Mouse (Mus musculus) midbrain, embryonic 14.5 days (tissue): ENCODE measurements at regions not wholly inside any gene's neighbourhood (a gene's known extent, or its start where the extent isn't known, plus 50 kb on each side); places are given as distances from the start of the nearest gene placed in this dataset.

Experiments used
- ATAC-seq: fragments of 200-750 bp; cut with Nextera tagmentation; 2 replicates; pipeline ENCODE4 v1.8.0; 2017; ENCODE audit warnings: moderate number of reproducible peaks, moderate library complexity; ENCODE audit not compliant: low FRiP score, low TSS enrichment
- DNase-seq: peaks from one replicate; pipeline ENCODE4 v3.0.0-alpha.2; 2015
- H3K27ac ChIP-seq: fragments of 300-500 bp; sonication (generic); replicated peaks from 2 replicates; pipeline ENCODE4 v1.5.1; 2014; ENCODE audit warnings: mild to moderate bottlenecking, low read depth, low read length, moderate library complexity
- H3K27me3 ChIP-seq: fragments of 300-500 bp; sonication (generic); 2 replicates; pipeline ENCODE4 v1.6.1; 2014; ENCODE audit warnings: low read length, control low read depth, mixed read lengths; ENCODE audit not compliant: control insufficient read depth, insufficient read depth
- H3K36me3 ChIP-seq: fragments of 300-500 bp; sonication (generic); 2 replicates; pipeline ENCODE4 v1.6.1; 2014; ENCODE audit warnings: low read length, control low read depth; ENCODE audit not compliant: control insufficient read depth, insufficient read depth
- H3K4me1 ChIP-seq: fragments of 300-500 bp; sonication (generic); 2 replicates; pipeline ENCODE4 v1.6.1; 2014; ENCODE audit warnings: mild to moderate bottlenecking, antibody characterized with exemption, low read length, control low read depth; ENCODE audit not compliant: control insufficient read depth, insufficient read depth
- H3K4me2 ChIP-seq: fragments of 300-500 bp; sonication (generic); 2 replicates; pipeline ENCODE4 v1.6.1; 2014; ENCODE audit warnings: mild to moderate bottlenecking, low read length, moderate library complexity
- H3K4me3 ChIP-seq: fragments of 300-500 bp; sonication (generic); replicated peaks from 2 replicates; pipeline ENCODE4 v1.5.1; 2014; ENCODE audit warnings: low read depth, low read length
- H3K9ac ChIP-seq: fragments of 300-500 bp; sonication (generic); replicated peaks from 2 replicates; pipeline ENCODE4 v1.6.1; 2014; ENCODE audit warnings: mild to moderate bottlenecking, low read length, moderate library complexity
- H3K9me3 ChIP-seq: fragments of 300-500 bp; sonication (generic); 2 replicates; pipeline ENCODE4 v1.6.1; 2016; ENCODE audit warnings: low read length, control low read depth, mixed read lengths; ENCODE audit not compliant: control insufficient read depth
- WGBS: fragments of 180-500 bp; shearing (Covaris S2); extraction: QIAGEN DNeasy Blood & Tissue Kit; methylation state at CpG from one replicate; pipeline ENCODE4 v1.1.7; 2014; 5-methylcytosine and 5-hydroxymethylcytosine counted together

DNA sequence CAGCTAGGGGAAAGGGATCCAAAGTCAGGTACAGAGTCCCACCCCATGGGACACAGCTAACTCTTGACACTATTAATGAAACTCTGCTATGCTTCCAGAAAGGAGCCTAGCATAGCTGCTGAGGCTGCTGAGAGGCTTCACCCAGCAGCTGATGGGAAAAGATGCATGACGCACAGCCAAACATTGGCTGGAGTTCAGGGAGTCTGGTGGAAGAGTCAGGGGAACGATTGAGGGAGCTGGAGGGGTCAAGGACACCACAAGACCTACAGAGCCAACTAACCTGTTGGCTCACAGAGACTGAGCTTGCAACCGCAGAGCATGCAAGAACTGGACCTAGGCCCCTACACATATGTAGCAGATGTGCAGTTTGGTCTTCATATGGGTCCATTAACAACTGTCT lies 117.2 kb upstream of the Ubr2 start:
- H3K27me3 ChIP-seq = no peaks in the 10 kb centered on the region
- H3K36me3 ChIP-seq = no peaks in the 10 kb centered on the region
- WGBS = 92% methylated on average over 3 of the region's 3 CpGs
- DNase-seq = no peak
- H3K4me3 ChIP-seq = no peak overlapping the region
- no peak overlapping the region for H3K9ac ChIP-seq
- no peaks in the 10 kb centered on the region for H3K4me1 ChIP-seq
- no peaks in the 10 kb centered on the region for H3K9me3 ChIP-seq
- no peak for ATAC-seq
- no peak overlapping the region for H3K27ac ChIP-seq
- no peak overlapping the region for H3K4me2 ChIP-seq

DNA sequence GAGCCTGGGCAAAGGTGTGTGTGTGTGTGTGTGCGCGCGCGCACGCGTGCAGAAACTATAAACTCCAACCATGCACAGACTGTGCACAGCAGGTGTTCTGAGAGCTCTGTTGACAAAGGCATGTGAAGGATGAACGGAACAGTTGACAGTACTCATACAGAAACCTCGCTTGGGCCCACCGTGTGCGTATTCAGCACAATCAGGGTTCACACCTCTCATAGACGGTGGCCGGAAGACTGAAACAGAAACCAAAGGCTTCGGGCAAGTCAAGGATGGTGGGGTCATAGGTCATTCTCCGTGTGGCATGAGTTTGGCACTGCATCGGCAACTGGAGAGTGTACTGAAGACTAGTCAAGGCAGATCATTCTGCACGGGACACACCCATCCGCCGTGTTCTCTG lies 113.2 kb upstream of the Ubr2 start:
- H3K27ac ChIP-seq = no peak overlapping the region
- ATAC-seq (no peak), DNase-seq (no peak)
- 92% methylated on average over 18 of the region's 18 CpGs for WGBS
- H3K9me3 ChIP-seq = no peaks in the 10 kb centered on the region
- no peaks in the 10 kb centered on the region for H3K36me3 ChIP-seq
- H3K4me3 ChIP-seq = no peak overlapping the region
- H3K4me1 ChIP-seq = no peaks in the 10 kb centered on the region
- no peak overlapping the region for H3K4me2 ChIP-seq
- H3K27me3 ChIP-seq = no peaks in the 10 kb centered on the region
- H3K9ac ChIP-seq = no peak overlapping the region

DNA sequence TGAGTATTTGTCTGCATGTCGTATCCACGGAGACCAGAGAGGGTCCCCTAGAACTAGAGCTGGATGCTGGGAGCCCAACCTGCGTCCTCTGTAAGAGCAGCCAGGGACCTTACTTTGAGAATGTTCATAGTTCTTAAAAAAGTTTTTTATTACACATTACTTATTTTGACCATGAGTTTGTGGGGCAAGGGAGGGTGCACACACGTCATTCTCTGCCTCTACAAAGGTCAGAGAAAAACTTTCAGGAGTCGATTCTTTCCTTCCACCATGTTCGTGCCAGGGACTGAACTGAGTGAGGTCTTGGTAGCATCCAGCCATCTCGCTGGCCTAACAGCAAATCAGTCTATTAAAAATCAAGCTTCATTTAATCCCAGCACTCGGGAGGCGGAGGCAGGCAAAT lies 111.9 kb upstream of the Ubr2 start:
- H3K9me3 ChIP-seq = no peaks in the 10 kb centered on the region
- no peaks in the 10 kb centered on the region for H3K4me1 ChIP-seq
- H3K27me3 ChIP-seq = no peaks in the 10 kb centered on the region
- no peak overlapping the region for H3K9ac ChIP-seq
- WGBS = 83% methylated on average over 9 of the region's 9 CpGs
- H3K4me3 ChIP-seq = no peak overlapping the region
- H3K36me3 ChIP-seq = no peaks in the 10 kb centered on the region
- H3K27ac ChIP-seq = no peak overlapping the region
- DNase-seq = no peak
- no peak for ATAC-seq
- H3K4me2 ChIP-seq = no peak overlapping the region

DNA sequence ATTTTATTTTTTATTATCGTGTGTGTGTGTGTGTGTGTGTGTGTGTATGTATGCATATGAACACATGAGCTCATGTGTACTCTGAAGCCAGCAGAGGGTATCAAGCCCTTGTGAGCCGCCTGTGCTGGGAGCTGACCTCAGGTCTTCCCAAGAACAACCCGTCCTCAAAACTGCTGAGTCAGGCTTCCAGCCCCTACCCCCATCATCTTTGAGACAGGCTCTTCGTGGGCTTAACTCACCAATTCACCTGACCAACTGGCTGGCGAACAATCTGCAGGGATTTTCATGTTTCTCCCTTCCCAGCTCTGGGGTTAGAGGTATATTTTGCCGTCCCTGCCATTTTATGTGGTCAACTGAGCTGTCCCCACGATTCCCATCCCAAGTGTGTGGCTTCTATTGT lies 107.7 kb upstream of the Ubr2 start:
- Histone ChIP-seq H3K36me3 (no peaks in the 10 kb centered on the region), H3K27me3 (no peaks in the 10 kb centered on the region), H3K4me2 (no peak overlapping the region), H3K4me3 (no peak overlapping the region), H3K9ac (no peak overlapping the region), H3K9me3 (no peaks in the 10 kb centered on the region), H3K27ac (no peak overlapping the region), H3K4me1 (no peaks in the 10 kb centered on the region)
- ATAC-seq (no peak), DNase-seq (no peak)
- 82% methylated on average over 7 of the region's 7 CpGs for WGBS

DNA sequence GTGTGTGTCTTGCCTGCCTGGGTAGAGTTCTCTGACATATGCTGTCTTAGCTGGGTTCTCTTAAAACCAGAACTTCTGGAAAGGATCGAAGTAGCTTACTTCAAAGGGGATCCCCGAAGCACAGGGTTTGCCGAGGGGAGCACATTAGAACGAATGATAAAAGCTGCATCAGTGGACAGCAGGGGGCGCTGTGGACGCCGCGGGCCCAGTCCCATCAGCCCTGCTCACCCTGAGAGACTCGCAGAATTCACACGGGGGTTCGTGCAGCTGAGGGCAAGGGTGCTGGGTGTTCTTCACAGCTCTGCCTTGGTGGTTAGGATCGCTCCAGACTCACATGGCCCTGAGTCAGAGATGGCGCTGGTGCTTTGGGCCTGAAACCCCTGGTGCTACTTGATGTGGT lies 105.4 kb upstream of the Ubr2 start:
- Histone ChIP-seq H3K36me3 (no peaks in the 10 kb centered on the region), H3K4me1 (no peaks in the 10 kb centered on the region), H3K9me3 (no peaks in the 10 kb centered on the region), H3K4me2 (no peak overlapping the region), H3K27me3 (no peaks in the 10 kb centered on the region), H3K9ac (no peak overlapping the region), H3K4me3 (no peak overlapping the region), H3K27ac (no peak overlapping the region)
- peak; percentile 37 for DNase-seq
- WGBS = 46% methylated on average over 13 of the region's 13 CpGs
- no peak for ATAC-seq

DNA sequence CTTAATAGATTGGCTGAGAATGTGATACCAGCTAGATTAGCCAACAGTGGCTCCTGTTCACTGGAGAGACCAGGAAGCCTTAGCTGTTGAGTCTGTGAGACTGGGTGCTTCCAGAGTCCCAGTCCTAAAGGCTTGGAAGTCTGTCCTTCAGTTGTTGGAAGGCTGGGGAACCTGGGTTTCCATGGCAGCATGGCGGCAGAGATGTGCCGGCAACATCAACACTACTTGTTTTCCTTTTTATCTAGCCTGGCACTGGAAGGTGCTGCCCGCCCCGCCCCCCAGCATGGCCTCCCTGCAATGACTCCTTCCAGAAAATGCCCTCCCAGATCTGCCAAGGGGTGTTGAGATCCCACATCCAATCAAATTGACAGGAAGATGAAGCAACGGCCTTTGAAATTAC lies 104.8 kb upstream of the Ubr2 start:
- H3K27ac ChIP-seq = no peak overlapping the region
- no peak overlapping the region for H3K4me3 ChIP-seq
- no peaks in the 10 kb centered on the region for H3K36me3 ChIP-seq
- H3K4me2 ChIP-seq = no peak overlapping the region
- H3K27me3 ChIP-seq = no peaks in the 10 kb centered on the region
- no peak for DNase-seq
- ATAC-seq = no peak
- H3K9me3 ChIP-seq = no peaks in the 10 kb centered on the region
- 79% methylated on average over 5 of the region's 5 CpGs for WGBS
- no peaks in the 10 kb centered on the region for H3K4me1 ChIP-seq
- H3K9ac ChIP-seq = no peak overlapping the region

DNA sequence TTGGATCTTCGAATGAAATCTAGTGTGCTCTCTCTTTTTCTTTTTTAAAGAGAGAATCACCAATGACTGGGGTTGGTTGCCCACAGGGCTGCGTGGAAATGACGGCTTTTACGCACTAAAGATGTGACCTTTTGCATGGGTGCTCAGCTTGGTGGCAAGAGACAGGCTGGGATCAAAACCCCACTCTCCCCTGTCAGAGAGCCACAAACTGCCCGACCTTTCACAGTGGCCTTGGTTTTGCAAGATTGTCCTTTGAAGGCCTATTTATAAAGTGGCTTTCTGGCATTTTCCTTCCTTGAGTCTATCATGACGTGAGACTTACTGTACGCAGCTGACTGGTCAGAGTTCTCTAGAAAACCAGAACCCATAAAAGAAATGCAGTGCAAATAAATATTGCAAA lies 104.4 kb upstream of the Ubr2 start:
- WGBS = 86% methylated on average over 7 of the region's 7 CpGs
- Histone ChIP-seq H3K36me3 (no peaks in the 10 kb centered on the region), H3K4me3 (no peak overlapping the region), H3K4me2 (no peak overlapping the region), H3K27me3 (no peaks in the 10 kb centered on the region), H3K9ac (no peak overlapping the region), H3K9me3 (no peaks in the 10 kb centered on the region), H3K27ac (no peak overlapping the region), H3K4me1 (no peaks in the 10 kb centered on the region)
- no peak for DNase-seq
- ATAC-seq = no peak

DNA sequence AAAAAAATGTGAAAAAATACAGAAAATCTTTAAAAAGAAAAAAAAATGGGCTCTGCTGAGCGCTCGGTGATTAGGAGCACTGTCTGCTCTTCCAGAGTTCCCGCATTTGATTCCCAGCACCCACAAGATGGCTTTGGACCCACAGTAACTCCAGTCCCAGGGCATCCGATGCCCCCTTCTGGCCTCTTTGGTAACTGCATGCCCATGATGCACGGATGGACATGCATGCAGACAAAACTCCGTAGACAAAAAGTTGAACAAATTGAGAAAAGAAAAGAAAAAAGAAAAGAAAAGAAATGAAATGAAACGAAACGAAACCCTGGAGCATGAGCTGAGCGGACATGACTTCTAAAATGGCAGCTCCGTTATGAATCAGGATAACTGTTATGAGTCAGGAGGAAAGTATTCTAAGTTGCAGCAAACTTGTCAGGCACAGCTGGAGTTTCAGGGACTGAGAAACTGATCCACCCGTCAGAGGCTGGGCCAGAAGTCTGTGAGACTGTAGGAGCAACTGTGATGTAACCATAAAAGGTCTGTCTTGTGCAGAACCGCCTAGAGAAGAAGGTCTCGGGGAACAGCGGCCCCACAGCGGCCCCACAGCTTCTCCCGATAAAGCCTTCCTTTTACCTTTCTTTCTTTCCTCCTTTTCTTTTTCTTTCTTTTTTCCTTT lies 102.3 kb upstream of the Ubr2 start:
- Histone ChIP-seq H3K36me3 (no peaks in the 10 kb centered on the region), H3K4me2 (no peak overlapping the region), H3K27me3 (no peaks in the 10 kb centered on the region), H3K9me3 (no peaks in the 10 kb centered on the region), H3K4me3 (no peak overlapping the region), H3K4me1 (no peaks in the 10 kb centered on the region), H3K27ac (no peak overlapping the region), H3K9ac (no peak overlapping the region)
- ATAC-seq (no peak), DNase-seq (no peak)
- WGBS = 91% methylated on average over 16 of the region's 16 CpGs

DNA sequence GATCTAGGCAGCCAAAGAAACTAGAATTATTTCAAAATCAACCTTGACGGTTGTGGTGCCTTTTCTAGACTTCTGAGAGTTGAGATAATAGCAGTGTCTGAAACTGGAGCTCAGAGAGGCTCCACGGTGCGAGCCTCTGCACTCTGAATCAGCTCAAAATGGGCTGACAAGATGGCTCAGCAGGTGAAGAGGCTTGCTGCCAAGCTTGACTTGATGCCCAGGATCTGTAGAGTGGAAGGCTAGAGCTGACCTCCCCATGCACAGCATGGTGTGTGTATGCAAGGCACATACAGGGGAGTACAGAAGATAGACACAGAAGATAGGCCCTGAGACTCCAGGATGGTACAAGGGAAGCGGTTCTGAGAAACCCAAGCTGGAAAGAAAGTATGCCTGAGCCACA lies 100.5 kb upstream of the Ubr2 start:
- H3K4me3 ChIP-seq = no peak overlapping the region
- WGBS = 89% methylated on average over 4 of the region's 4 CpGs
- H3K4me2 ChIP-seq = no peak overlapping the region
- no peak for DNase-seq
- H3K27ac ChIP-seq = no peak overlapping the region
- no peaks in the 10 kb centered on the region for H3K4me1 ChIP-seq
- no peak for ATAC-seq
- no peaks in the 10 kb centered on the region for H3K36me3 ChIP-seq
- H3K9ac ChIP-seq = no peak overlapping the region
- H3K27me3 ChIP-seq = no peaks in the 10 kb centered on the region
- no peaks in the 10 kb centered on the region for H3K9me3 ChIP-seq
